Mouse (Mus musculus) MEL (cell line): ENCODE results near the gene Mov10. TPM values are rescaled to one million over a fixed set of nuclear protein-coding genes. Genes with fewer than 3 reads are reported as not detected.

Experiments
- DNase-seq: peaks from one replicate; pipeline ENCODE4 v3.0.0; 2011; ENCODE audit warnings: low read depth, low spot score
- H3K27ac ChIP-seq: 2 replicates; pipeline ENCODE4 v1.5.1; 2012; ENCODE audit warnings: low read depth, mild to moderate bottlenecking, control low read depth, low read length, moderate library complexity; ENCODE audit not compliant: control insufficient read depth
- H3K27me3 ChIP-seq, 2 experiments: fragments of 150-350 bp in 1 of 2; sonication (generic) in 1 of 2; 2 replicates each; pipeline ENCODE4 v1.6.1; 2012; ENCODE audit warnings: low read length in 2 of 2, mild to moderate bottlenecking in 2 of 2, improper control_type of control experiment in 1 of 2, moderate library complexity in 1 of 2; ENCODE audit not compliant: insufficient read depth in 2 of 2, control insufficient read depth in 1 of 2
- H3K36me3 ChIP-seq, 2 experiments: 2 replicates each; pipeline ENCODE4 v1.6.1; 2012 to 2014; ENCODE audit warnings: low read length in 2 of 2, improper control_type of control experiment in 1 of 2, inconsistent platforms in 1 of 2, mild to moderate bottlenecking in 1 of 2; ENCODE audit not compliant: insufficient read depth in 2 of 2, control insufficient read depth in 1 of 2
- H3K4me1 ChIP-seq, 2 experiments: fragments of 150-350 bp in 1 of 2; sonication (generic) in 1 of 2; 2 replicates each; pipeline ENCODE4 v1.6.1; 2012; ENCODE audit warnings: low read length in 2 of 2, improper control_type of control experiment in 1 of 2, mild to moderate bottlenecking in 1 of 2; ENCODE audit not compliant: insufficient read depth in 2 of 2, control insufficient read depth in 1 of 2
- H3K4me3 ChIP-seq, 2 experiments: fragments of 150-350 bp in 1 of 2; sonication (generic) in 1 of 2; 2 replicates each; pipeline ENCODE4 v1.5.1; 2012; ENCODE audit warnings: low read depth in 2 of 2, low read length in 2 of 2, mild to moderate bottlenecking in 2 of 2, moderate library complexity in 2 of 2, control low read depth in 1 of 2, improper control_type of control experiment in 1 of 2; ENCODE audit not compliant: control insufficient read depth in 1 of 2, insufficient read depth in 1 of 2
- H3K79me2 ChIP-seq: 2 replicates; pipeline ENCODE4 v1.6.1; 2012; ENCODE audit warnings: mild to moderate bottlenecking, low read length, moderate library complexity; ENCODE audit not compliant: control insufficient read depth, poor library complexity, insufficient read depth
- H3K9ac ChIP-seq: 2 replicates; pipeline ENCODE4 v1.6.1; 2012; ENCODE audit warnings: low read depth, mild to moderate bottlenecking, control low read depth, low read length, moderate library complexity; ENCODE audit not compliant: control insufficient read depth, poor library complexity, severe bottlenecking
- H3K9me3 ChIP-seq: fragments of 150-350 bp; sonication (generic); replicated peaks from 2 replicates; pipeline ENCODE4 v1.6.1; 2012; ENCODE audit warnings: mild to moderate bottlenecking, low read length, improper control_type of control experiment, moderate library complexity; ENCODE audit not compliant: insufficient read depth
- BHLHE40 ChIP-seq: IDR thresholded peaks from 2 replicates; pipeline ENCODE4 v1.6.1; 2012; ENCODE audit warnings: low read depth, mild to moderate bottlenecking, inconsistent platforms, low read length, improper control_type of control experiment, borderline replicate concordance
- CHD1 ChIP-seq: IDR thresholded peaks from 2 replicates; pipeline ENCODE4 v1.6.1; 2012; ENCODE audit warnings: low read depth, mild to moderate bottlenecking, inconsistent platforms, low read length, improper control_type of control experiment
- CHD2 ChIP-seq: IDR thresholded peaks from 2 replicates; pipeline ENCODE4 v1.6.1; 2011; ENCODE audit warnings: low read length, improper control_type of control experiment
- CTCF ChIP-seq, 3 experiments: IDR thresholded peaks in 2 of 3; conservative IDR thresholded peaks in 1 of 3; 2 replicates each; pipeline ENCODE4 v1.5.1; 2011 to 2012; ENCODE audit warnings: low read length in 3 of 3, low read depth in 2 of 3, mild to moderate bottlenecking in 2 of 3, improper control_type of control experiment in 1 of 3, inconsistent platforms in 1 of 3, mixed read lengths in 1 of 3, moderate library complexity in 1 of 3; ENCODE audit not compliant: control insufficient read depth in 1 of 3, insufficient read depth in 1 of 3, poor library complexity in 1 of 3, severe bottlenecking in 1 of 3
- E2F4 ChIP-seq: IDR thresholded peaks from 2 replicates; pipeline ENCODE4 v1.6.1; 2011; ENCODE audit warnings: low read depth, low read length, improper control_type of control experiment, borderline replicate concordance
- EP300 ChIP-seq, 2 experiments: IDR thresholded peaks; 2 replicates each; pipeline ENCODE4 v1.6.1; 2011; ENCODE audit warnings: improper control_type of control experiment in 2 of 2, low read length in 2 of 2, low read depth in 1 of 2, mild to moderate bottlenecking in 1 of 2
- ETS1 ChIP-seq: IDR thresholded peaks from 2 replicates; pipeline ENCODE4 v1.6.1; 2012; ENCODE audit warnings: low read depth, mild to moderate bottlenecking, inconsistent platforms, low read length, improper control_type of control experiment, moderate library complexity
- GABPA ChIP-seq: IDR thresholded peaks from 2 replicates; pipeline ENCODE4 v1.6.1; 2012; ENCODE audit warnings: low read depth, mild to moderate bottlenecking, inconsistent platforms, low read length, improper control_type of control experiment, moderate library complexity
- JUND ChIP-seq: IDR thresholded peaks from 2 replicates; pipeline ENCODE4 v1.6.1; 2011; ENCODE audit warnings: low read depth, mild to moderate bottlenecking, improper control_type of control experiment, low read length
- MAFK ChIP-seq: IDR thresholded peaks from 2 replicates; pipeline ENCODE4 v1.6.1; 2011; ENCODE audit warnings: low read depth, mild to moderate bottlenecking, low read length, improper control_type of control experiment, borderline replicate concordance
- MAX ChIP-seq: IDR thresholded peaks from 2 replicates; pipeline ENCODE4 v1.6.1; 2011; ENCODE audit warnings: low read length, improper control_type of control experiment
- MAZ ChIP-seq: IDR thresholded peaks from 2 replicates; pipeline ENCODE4 v1.6.1; 2012; ENCODE audit warnings: low read depth, mild to moderate bottlenecking, inconsistent platforms, low read length, improper control_type of control experiment
- MEF2A ChIP-seq: IDR thresholded peaks from 2 replicates; pipeline ENCODE4 v1.6.1; 2014; ENCODE audit warnings: low read depth, mild to moderate bottlenecking, inconsistent platforms, low read length, improper control_type of control experiment; ENCODE audit not compliant: poor library complexity, insufficient replicate concordance, severe bottlenecking; ENCODE audit errors: extremely low read depth
- MXI1 ChIP-seq: IDR thresholded peaks from 2 replicates; pipeline ENCODE4 v1.6.1; 2011; ENCODE audit warnings: mild to moderate bottlenecking, low read depth, low read length, improper control_type of control experiment
- MYC ChIP-seq: IDR thresholded peaks from 2 replicates; pipeline ENCODE4 v1.6.1; 2011; ENCODE audit warnings: low read depth, mild to moderate bottlenecking, low read length, improper control_type of control experiment, moderate library complexity
- NRF1 ChIP-seq: IDR thresholded peaks from 2 replicates; pipeline ENCODE4 v1.6.1; 2014; ENCODE audit warnings: low read depth, mild to moderate bottlenecking, inconsistent platforms, low read length, improper control_type of control experiment, moderate library complexity; ENCODE audit not compliant: poor library complexity, insufficient read depth, severe bottlenecking
- POLR2A ChIP-seq, 2 experiments: IDR thresholded peaks; 2 replicates each; pipeline ENCODE4 v1.6.1; 2011 to 2012; ENCODE audit warnings: low read length in 2 of 2, mild to moderate bottlenecking in 2 of 2, control low read depth in 1 of 2, improper control_type of control experiment in 1 of 2, low read depth in 1 of 2, moderate library complexity in 1 of 2; ENCODE audit not compliant: control insufficient read depth in 1 of 2, insufficient read depth in 1 of 2, poor library complexity in 1 of 2
- POLR2AphosphoS5 ChIP-seq: IDR thresholded peaks from 2 replicates; pipeline ENCODE4 v1.6.1; 2012; ENCODE audit warnings: low read depth, borderline replicate concordance, mild to moderate bottlenecking, inconsistent platforms, low read length, moderate library complexity, mixed read lengths
- RCOR1 ChIP-seq: IDR thresholded peaks from 2 replicates; pipeline ENCODE4 v1.6.1; 2012; ENCODE audit warnings: low read depth, mild to moderate bottlenecking, inconsistent platforms, low read length, improper control_type of control experiment
- SIN3A ChIP-seq: IDR thresholded peaks from 2 replicates; pipeline ENCODE4 v1.6.1; 2012; ENCODE audit warnings: low read length, improper control_type of control experiment, inconsistent platforms
- SMC3 ChIP-seq: IDR thresholded peaks from 2 replicates; pipeline ENCODE4 v1.6.1; 2011; ENCODE audit warnings: low read depth, low read length, improper control_type of control experiment
- USF1 ChIP-seq: IDR thresholded peaks from 2 replicates; pipeline ENCODE4 v1.6.1; 2014; ENCODE audit warnings: low read depth, mild to moderate bottlenecking, inconsistent platforms, low read length, improper control_type of control experiment, moderate library complexity
- ZKSCAN1 ChIP-seq: IDR thresholded peaks from 2 replicates; pipeline ENCODE4 v1.6.1; 2012; ENCODE audit warnings: low read depth, mild to moderate bottlenecking, inconsistent platforms, low read length, improper control_type of control experiment, moderate library complexity
- ZMIZ1 ChIP-seq: IDR thresholded peaks from 2 replicates; pipeline ENCODE4 v1.6.1; 2012; ENCODE audit warnings: low read depth, mild to moderate bottlenecking, inconsistent platforms, low read length, improper control_type of control experiment, moderate library complexity
- polyA plus RNA-seq, 2 experiments: library from polyadenylated mRNA; stranded (reverse) in 1 of 2; unstranded in 1 of 2; fragments of >175 nt in 1 of 2; fragments of >200 nt in 1 of 2; gene quantifications; 2 replicates each; pipeline versions ENCODE4 v1.2.1 to v1.2.4; 2012; ENCODE audit warnings: low replicate concordance in 2 of 2, low read depth in 1 of 2; ENCODE audit not compliant: insufficient read length in 2 of 2, insufficient read depth in 1 of 2, missing spikeins in 1 of 2
- total RNA-seq: library from RNA; depleted of rRNA; stranded (reverse); fragments of 300-350 nt; gene quantifications from 2 replicates; pipeline ENCODE4 v1.2.3, GENCODE M21; 2012

Mov10 gene
- total and polyA plus RNA-seq, 3 experiments, result 7.1 to 32.5 TPM; not detected in 1

GRCm38 (mm10) chr3:104793871-104794828 lies 24.2 kb downstream of the Mov10 start:
- no peaks in the 10 kb centered on the region for H3K27me3 ChIP-seq
- peak; percentile 35 for DNase-seq
- TF ChIP-seq MYC (no peak), BHLHE40 (no peak), SMC3 (no peak), E2F4 (no peak), USF1 (no peak), MXI1 (no peak), RCOR1 (no peak), NRF1 (no peak), MAX (no peak), POLR2A (IDR thresholded peaks at IDR 0.05; ENCODE audit: control insufficient read depth in 1 of 2, insufficient read depth in 1 of 2, low read depth in 1 of 2, low read length in 2 of 2, poor library complexity in 1 of 2) (no peak)
- no peak overlapping the region for H3K4me3 ChIP-seq
- H3K27ac ChIP-seq, result no peak overlapping the region
- no peak overlapping the region for H3K9ac ChIP-seq
- no peaks in the 10 kb centered on the region for H3K79me2 ChIP-seq
- peaks cover 0 to 13% of the 10 kb centered on the region in 2 experiments; a peak in 3 of 4 replicates for H3K36me3 ChIP-seq
- H3K9me3 ChIP-seq, result no peaks in the 10 kb centered on the region
- peaks cover 4 to 11% of the 10 kb centered on the region in 2 experiments for H3K4me1 ChIP-seq

- H3K9ac ChIP-seq, result no peak overlapping the region
- H3K9me3 ChIP-seq, result no peaks in the 10 kb centered on the region
- H3K27me3 ChIP-seq, result no peaks in the 10 kb centered on the region
- no peak overlapping the region for H3K27ac ChIP-seq
- H3K79me2 ChIP-seq, result no peaks in the 10 kb centered on the region
- H3K36me3 ChIP-seq, result peaks cover 0 to 13% of the 10 kb centered on the region in 2 experiments; a peak in 3 of 4 replicates
- no peak for TF ChIP-seq MAFK
- no peak for TF ChIP-seq MAZ
- no peak for TF ChIP-seq CHD2
- no peak for TF ChIP-seq ZKSCAN1
- no peak for TF ChIP-seq CHD1
- 0 out of 4 replicates have a peak, but pooled peaks of 1 of the 2 experiments have one; percentile 17 for TF ChIP-seq EP300 (IDR thresholded peaks at IDR 0.05; ENCODE audit: low read depth in 1 of 2, low read length in 2 of 2)
- 0 out of 2 replicates have a peak, but pooled peaks have one; percentile 20 for TF ChIP-seq SIN3A
- no peak for TF ChIP-seq MEF2A
- no peak for TF ChIP-seq ZMIZ1
- TF ChIP-seq GABPA, result no peak
- TF ChIP-seq ETS1, result peak; percentile 66
- TF ChIP-seq CTCF (IDR thresholded peaks at IDR 0.05 in 2 of 3, conservative IDR thresholded peaks at IDR 0.05 in 1 of 3; ENCODE audit: control insufficient read depth in 1 of 3, insufficient read depth in 1 of 3, low read depth in 2 of 3, low read length in 3 of 3, poor library complexity in 1 of 3, severe bottlenecking in 1 of 3), result no peak
- no peak for TF ChIP-seq JUND
- TF ChIP-seq POLR2AphosphoS5, result no peak
- peaks cover 5 to 11% of the 10 kb centered on the region in 2 experiments for H3K4me1 ChIP-seq
- DNase-seq, result peak; percentile 31
- no peak overlapping the region for H3K4me3 ChIP-seq
These were observed 25.7 kb downstream of the Mov10 start for GRCm38 (mm10) chr3:104792360-104793270.
